Mouse (Mus musculus): Measurements from ENCODE around the gene Frmd4b. TPM values are rescaled to one million over a fixed set of nuclear protein-coding genes. Genes with fewer than 3 reads are reported as not detected.

The Frmd4b gene
- polyA plus RNA-seq, 1 experiment from 2014 or later: 17.6 TPM

DNA sequence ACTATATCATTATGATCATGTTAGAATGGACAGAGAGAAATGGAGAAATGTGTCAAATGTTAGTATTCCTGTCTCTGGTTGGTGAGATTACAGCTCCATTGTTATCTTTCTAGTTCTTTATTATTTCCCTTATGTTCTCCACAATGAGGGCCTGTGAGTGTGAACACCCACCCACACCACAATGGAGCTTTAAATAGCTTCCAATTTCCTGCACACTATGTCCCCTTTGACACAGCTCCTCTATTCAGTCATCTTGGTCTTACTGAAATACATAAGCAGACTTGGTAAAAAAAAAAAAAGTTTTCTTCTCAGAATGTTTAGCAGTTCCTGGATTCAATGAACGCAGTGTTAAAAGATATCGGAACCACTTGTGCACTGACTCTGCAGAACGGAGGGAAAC is 326.7 kb downstream of the Frmd4b start:
- no peaks in the 10 kb centered on the region for H3K9me3 ChIP-seq (ENCODE audit: control insufficient read depth, low read length)
- 67% methylated on average over 3 of the region's 3 CpGs for WGBS
- H3K36me3 ChIP-seq (ENCODE audit: control insufficient read depth, insufficient read depth, low read length): peaks cover 47% of the 10 kb centered on the region
- peaks cover 5 to 16% of the 10 kb centered on the region in 2 experiments for H3K4me1 ChIP-seq (ENCODE audit: control insufficient read depth in 2 of 2, insufficient read depth in 2 of 2, low read length in 2 of 2)
- no peaks in the 10 kb centered on the region for H3K27me3 ChIP-seq (ENCODE audit: control insufficient read depth, insufficient read depth, low read length)
- H3K4me2 ChIP-seq (ENCODE audit: low read length): no peak overlapping the region
- no peak for ATAC-seq (ENCODE audit: insufficient number of reproducible peaks, insufficient read depth, low FRiP score, low read depth)
- H3K4me3 ChIP-seq (ENCODE audit: control insufficient read depth in 1 of 2, insufficient read depth in 1 of 2, low read depth in 1 of 2, low read length in 2 of 2): no peak overlapping the region
- no peak overlapping the region for H3K9ac ChIP-seq (ENCODE audit: low read length)
- peak overlapping the region in 1 of 2 experiments; percentile 64; a peak in 2 of 4 replicates for H3K27ac ChIP-seq (replicated peaks in 1 of 2; ENCODE audit: control insufficient read depth in 1 of 2, insufficient read depth in 1 of 2, low read depth in 2 of 2, low read length in 2 of 2)

DNA sequence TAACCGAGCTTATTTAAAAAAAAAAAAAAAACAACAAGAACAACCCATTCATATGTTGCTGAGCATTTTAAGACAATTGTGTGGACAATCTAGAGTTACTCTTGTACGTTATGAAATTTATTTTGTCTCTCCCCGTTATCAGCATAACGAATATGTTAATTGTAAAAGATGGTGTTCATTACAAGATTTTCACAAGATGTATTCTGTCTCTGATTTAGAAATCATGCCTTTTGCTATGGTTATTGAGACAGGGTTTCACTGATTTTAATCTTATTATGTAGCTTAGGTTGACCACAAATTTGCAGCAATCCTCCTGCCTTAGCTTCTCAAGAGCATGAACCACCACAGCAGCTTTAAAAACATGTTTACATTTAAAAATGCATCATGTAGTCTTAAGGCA is 327.5 kb downstream of the Frmd4b start:
- Histone ChIP-seq H3K4me2 (ENCODE audit: low read length) (no peak overlapping the region), H3K27me3 (ENCODE audit: control insufficient read depth, insufficient read depth, low read length) (no peaks in the 10 kb centered on the region), H3K27ac (replicated peaks in 1 of 2; ENCODE audit: control insufficient read depth in 1 of 2, insufficient read depth in 1 of 2, low read depth in 2 of 2, low read length in 2 of 2) (no peak overlapping the region), H3K9me3 (ENCODE audit: control insufficient read depth, low read length) (no peaks in the 10 kb centered on the region), H3K4me3 (ENCODE audit: control insufficient read depth in 1 of 2, insufficient read depth in 1 of 2, low read depth in 1 of 2, low read length in 2 of 2) (no peak overlapping the region), H3K9ac (ENCODE audit: low read length) (no peak overlapping the region), H3K4me1 (ENCODE audit: control insufficient read depth in 2 of 2, insufficient read depth in 2 of 2, low read length in 2 of 2) (peaks cover 5 to 16% of the 10 kb centered on the region in 2 experiments), H3K36me3 (ENCODE audit: control insufficient read depth, insufficient read depth, low read length) (peaks cover 39% of the 10 kb centered on the region)
- WGBS: 82% methylated on average over 4 of the region's 4 CpGs
- no peak for ATAC-seq (ENCODE audit: insufficient number of reproducible peaks, insufficient read depth, low FRiP score, low read depth)

DNA sequence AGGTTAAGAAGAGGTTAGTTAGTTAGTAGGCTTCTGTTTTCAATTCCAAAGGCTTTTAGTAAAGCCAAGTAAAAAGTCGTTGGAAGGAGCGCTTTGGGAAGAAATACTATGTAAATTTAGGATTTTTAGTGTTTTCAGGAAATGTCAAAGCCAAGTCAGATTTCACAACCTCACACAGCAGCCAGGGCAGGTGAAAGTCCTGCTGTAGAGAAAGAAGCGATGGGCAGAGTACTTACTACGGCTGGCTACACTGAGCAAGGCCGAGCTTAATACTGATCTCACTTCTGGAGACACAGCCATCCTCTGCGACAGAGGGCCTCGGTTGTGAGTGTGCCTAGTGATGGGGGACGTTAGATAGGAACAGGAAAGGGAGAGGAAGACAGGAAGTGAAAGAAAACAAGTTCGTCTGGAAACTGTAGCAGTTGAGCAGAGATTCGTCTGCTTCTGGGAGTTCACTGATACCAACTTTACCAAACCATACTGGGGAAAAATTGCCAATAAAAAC is 328.0 kb downstream of the Frmd4b start:
- WGBS: 61% methylated on average over 10 of the region's 10 CpGs
- Histone ChIP-seq H3K27ac (replicated peaks in 1 of 2; ENCODE audit: control insufficient read depth in 1 of 2, insufficient read depth in 1 of 2, low read depth in 2 of 2, low read length in 2 of 2) (no peak overlapping the region), H3K9ac (ENCODE audit: low read length) (no peak overlapping the region), H3K4me1 (ENCODE audit: control insufficient read depth in 2 of 2, insufficient read depth in 2 of 2, low read length in 2 of 2) (peaks cover 5 to 16% of the 10 kb centered on the region in 2 experiments), H3K9me3 (ENCODE audit: control insufficient read depth, low read length) (no peaks in the 10 kb centered on the region), H3K36me3 (ENCODE audit: control insufficient read depth, insufficient read depth, low read length) (peaks cover 38% of the 10 kb centered on the region), H3K4me2 (ENCODE audit: low read length) (no peak overlapping the region), H3K4me3 (ENCODE audit: control insufficient read depth in 1 of 2, insufficient read depth in 1 of 2, low read depth in 1 of 2, low read length in 2 of 2) (no peak overlapping the region), H3K27me3 (ENCODE audit: control insufficient read depth, insufficient read depth, low read length) (no peaks in the 10 kb centered on the region)
- ATAC-seq (ENCODE audit: insufficient number of reproducible peaks, insufficient read depth, low FRiP score, low read depth): no peak

DNA sequence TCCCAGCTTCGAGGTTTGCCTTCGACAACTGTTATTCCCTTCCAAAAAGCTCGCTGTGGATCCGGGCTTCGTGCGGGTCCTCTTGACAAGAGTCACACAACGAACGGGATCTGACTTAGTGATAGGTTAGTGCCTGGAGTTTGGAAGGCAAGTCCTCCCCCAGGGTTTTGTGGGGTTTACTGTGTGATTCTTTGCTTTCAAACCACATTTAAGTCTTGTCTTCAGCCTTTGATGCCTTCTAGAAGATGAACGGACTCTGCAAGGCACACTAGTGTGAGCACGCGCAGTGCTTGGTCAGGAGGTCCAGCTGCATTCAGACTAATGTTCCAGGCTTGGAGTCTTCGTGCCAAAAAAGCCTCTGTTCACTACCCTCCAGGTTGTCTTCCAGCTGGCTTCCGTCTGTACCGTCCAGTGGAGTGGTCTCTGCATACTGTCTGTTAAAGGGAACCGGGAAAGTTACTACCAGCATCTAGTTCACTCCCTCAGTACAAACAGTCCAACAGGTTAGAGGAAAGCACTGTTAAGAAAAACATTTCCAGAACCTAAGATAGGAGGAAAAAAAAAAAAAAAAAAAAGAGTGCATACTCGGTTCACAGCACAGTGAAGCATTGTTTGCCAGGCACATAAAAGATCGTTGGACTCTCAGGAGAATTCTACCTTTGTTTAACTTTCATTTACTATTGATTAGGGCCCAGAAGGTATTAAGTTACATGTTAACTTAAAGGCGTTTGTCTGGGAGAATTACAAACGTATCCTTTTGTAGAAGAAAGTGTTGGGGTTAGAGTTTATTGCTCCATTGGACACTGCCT is 329.1 kb downstream of the Frmd4b start:
- WGBS: 79% methylated on average over 19 of the region's 19 CpGs
- Histone ChIP-seq H3K9ac (ENCODE audit: low read length) (no peak overlapping the region), H3K27me3 (ENCODE audit: control insufficient read depth, insufficient read depth, low read length) (no peaks in the 10 kb centered on the region), H3K9me3 (ENCODE audit: control insufficient read depth, low read length) (no peaks in the 10 kb centered on the region), H3K27ac (replicated peaks in 1 of 2; ENCODE audit: control insufficient read depth in 1 of 2, insufficient read depth in 1 of 2, low read depth in 2 of 2, low read length in 2 of 2) (no peak overlapping the region), H3K4me2 (ENCODE audit: low read length) (no peak overlapping the region), H3K4me3 (ENCODE audit: control insufficient read depth in 1 of 2, insufficient read depth in 1 of 2, low read depth in 1 of 2, low read length in 2 of 2) (no peak overlapping the region), H3K4me1 (ENCODE audit: control insufficient read depth in 2 of 2, insufficient read depth in 2 of 2, low read length in 2 of 2) (peaks cover 9 to 16% of the 10 kb centered on the region in 2 experiments), H3K36me3 (ENCODE audit: control insufficient read depth, insufficient read depth, low read length) (peaks cover 32% of the 10 kb centered on the region)
- ATAC-seq (ENCODE audit: insufficient number of reproducible peaks, insufficient read depth, low FRiP score, low read depth): no peak

DNA sequence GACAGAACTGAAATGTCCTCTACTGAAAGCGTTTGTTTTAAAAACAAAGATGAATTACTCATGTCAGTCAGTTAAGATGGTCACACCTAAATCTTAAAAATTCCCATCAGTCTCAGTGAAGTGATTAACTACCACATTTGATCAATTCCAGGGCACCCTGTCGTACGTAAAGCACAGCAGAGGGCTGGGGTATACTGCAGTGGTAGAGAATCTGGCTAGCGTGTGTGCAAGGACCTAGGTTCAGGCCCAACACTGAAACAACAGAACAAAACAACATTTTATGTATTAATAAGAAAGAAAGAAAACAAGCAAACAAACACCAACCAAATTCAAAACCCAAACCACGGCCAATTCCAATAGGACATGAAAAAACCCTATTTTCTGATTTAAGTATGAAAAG is 331.0 kb downstream of the Frmd4b start:
- Histone ChIP-seq H3K4me3 (ENCODE audit: control insufficient read depth in 1 of 2, insufficient read depth in 1 of 2, low read depth in 1 of 2, low read length in 2 of 2) (no peak overlapping the region), H3K36me3 (ENCODE audit: control insufficient read depth, insufficient read depth, low read length) (peaks cover 18% of the 10 kb centered on the region), H3K9me3 (ENCODE audit: control insufficient read depth, low read length) (no peaks in the 10 kb centered on the region), H3K4me2 (ENCODE audit: low read length) (no peak overlapping the region), H3K9ac (ENCODE audit: low read length) (no peak overlapping the region), H3K27me3 (ENCODE audit: control insufficient read depth, insufficient read depth, low read length) (no peaks in the 10 kb centered on the region), H3K27ac (replicated peaks in 1 of 2; ENCODE audit: control insufficient read depth in 1 of 2, insufficient read depth in 1 of 2, low read depth in 2 of 2, low read length in 2 of 2) (no peak overlapping the region), H3K4me1 (ENCODE audit: control insufficient read depth in 2 of 2, insufficient read depth in 2 of 2, low read length in 2 of 2) (peaks cover 6 to 10% of the 10 kb centered on the region in 2 experiments)
- no peak for ATAC-seq (ENCODE audit: insufficient number of reproducible peaks, insufficient read depth, low FRiP score, low read depth)
- WGBS: 89% methylated on average over 5 of the region's 5 CpGs

DNA sequence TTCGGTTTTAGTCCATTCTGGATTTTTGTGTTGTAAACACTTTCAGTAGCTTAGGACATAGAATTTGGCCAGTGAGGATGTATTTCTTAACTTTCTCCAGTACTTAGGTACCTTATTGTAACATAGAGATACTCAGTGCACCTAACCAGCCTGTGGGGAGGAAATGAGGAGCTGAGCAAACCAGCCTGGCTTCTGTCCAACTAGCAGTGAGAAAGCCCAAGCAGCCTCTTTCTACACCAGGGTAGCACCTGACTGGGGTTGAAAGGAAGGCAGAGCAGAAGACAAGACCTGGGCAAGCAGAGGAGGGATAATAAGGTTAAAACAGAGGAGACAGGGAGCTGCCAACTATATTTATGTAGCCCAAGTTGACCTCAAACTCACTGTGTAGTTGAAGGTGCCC is 333.7 kb downstream of the Frmd4b start:
- no peaks in the 10 kb centered on the region for H3K9me3 ChIP-seq (ENCODE audit: control insufficient read depth, low read length)
- WGBS: 87% methylated on average over 1 of the region's 1 CpGs
- peaks cover 16% of the 10 kb centered on the region for H3K36me3 ChIP-seq (ENCODE audit: control insufficient read depth, insufficient read depth, low read length)
- no peak for ATAC-seq (ENCODE audit: insufficient number of reproducible peaks, insufficient read depth, low FRiP score, low read depth)
- H3K4me3 ChIP-seq (ENCODE audit: control insufficient read depth in 1 of 2, insufficient read depth in 1 of 2, low read depth in 1 of 2, low read length in 2 of 2): no peak overlapping the region
- H3K27ac ChIP-seq (replicated peaks in 1 of 2; ENCODE audit: control insufficient read depth in 1 of 2, insufficient read depth in 1 of 2, low read depth in 2 of 2, low read length in 2 of 2): no peak overlapping the region
- peaks cover 6% of the 10 kb centered on the region in 2 experiments for H3K4me1 ChIP-seq (ENCODE audit: control insufficient read depth in 2 of 2, insufficient read depth in 2 of 2, low read length in 2 of 2)
- H3K9ac ChIP-seq (ENCODE audit: low read length): no peak overlapping the region
- H3K4me2 ChIP-seq (ENCODE audit: low read length): no peak overlapping the region
- H3K27me3 ChIP-seq (ENCODE audit: control insufficient read depth, insufficient read depth, low read length): no peaks in the 10 kb centered on the region

DNA sequence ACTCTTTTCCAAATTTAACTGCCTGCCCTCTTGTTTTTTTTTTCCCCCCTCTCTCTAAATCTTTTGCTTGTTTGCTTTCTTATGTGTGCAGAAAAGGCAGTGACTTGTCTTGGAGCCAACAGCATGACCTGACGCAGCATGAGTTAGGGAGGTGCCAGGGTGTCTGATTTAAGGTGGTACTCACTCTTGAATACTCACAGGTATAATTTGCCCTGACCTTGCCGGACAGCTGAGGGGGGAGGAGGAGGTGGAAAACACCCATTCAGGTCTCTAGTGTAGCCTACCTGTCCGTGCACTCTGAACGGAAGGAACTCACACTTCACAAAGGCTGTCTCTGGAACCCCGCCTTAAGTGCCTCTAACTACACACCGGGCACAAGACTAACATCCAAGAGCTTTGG is 338.5 kb downstream of the Frmd4b start:
- Histone ChIP-seq H3K9me3 (ENCODE audit: control insufficient read depth, low read length) (no peaks in the 10 kb centered on the region), H3K4me1 (ENCODE audit: control insufficient read depth in 2 of 2, insufficient read depth in 2 of 2, low read length in 2 of 2) (peaks cover 14 to 24% of the 10 kb centered on the region in 2 experiments), H3K36me3 (ENCODE audit: control insufficient read depth, insufficient read depth, low read length) (no peaks in the 10 kb centered on the region), H3K27me3 (ENCODE audit: control insufficient read depth, insufficient read depth, low read length) (no peaks in the 10 kb centered on the region), H3K4me3 (ENCODE audit: control insufficient read depth in 1 of 2, insufficient read depth in 1 of 2, low read depth in 1 of 2, low read length in 2 of 2) (no peak overlapping the region), H3K27ac (replicated peaks in 1 of 2; ENCODE audit: control insufficient read depth in 1 of 2, insufficient read depth in 1 of 2, low read depth in 2 of 2, low read length in 2 of 2) (no peak overlapping the region; a peak in 1 of 4 replicates), H3K4me2 (ENCODE audit: low read length) (peak overlapping the region; percentile 74; the same call in 1 of the 2 replicates), H3K9ac (ENCODE audit: low read length) (0 out of 2 replicates have a peak overlapping the region, but pooled peaks have one; percentile 16)
- ATAC-seq (ENCODE audit: insufficient number of reproducible peaks, insufficient read depth, low FRiP score, low read depth): no peak
- WGBS: 49% methylated on average over 6 of the region's 6 CpGs
